Mouse (Mus musculus) forebrain, embryonic 11.5 days (tissue): ENCODE data around the gene Tmem178b. TPM values are rescaled to one million over a fixed set of nuclear protein-coding genes. Genes with fewer than 3 reads are reported as not detected.

Source experiments
- ATAC-seq: fragments of 200-750 bp; cut with Nextera tagmentation; replicated peaks from 2 replicates; pipeline ENCODE4 v1.8.0; 2017; ENCODE audit warnings: moderate TSS enrichment; ENCODE audit not compliant: low FRiP score
- DNase-seq: peaks from one replicate; pipeline ENCODE4 v3.0.0-alpha.2; 2017; ENCODE audit warnings: low spot score
- H3K27ac ChIP-seq: fragments of 300-500 bp; sonication (generic); 2 replicates; pipeline ENCODE4 v1.5.1; 2014; ENCODE audit warnings: low read depth, low read length
- H3K27me3 ChIP-seq: fragments of 300-500 bp; sonication (generic); 2 replicates; pipeline ENCODE4 v1.6.1; 2014; ENCODE audit warnings: mild to moderate bottlenecking, low read length, mixed read lengths; ENCODE audit not compliant: control insufficient read depth, insufficient read depth
- H3K36me3 ChIP-seq: fragments of 300-500 bp; sonication (generic); 2 replicates; pipeline ENCODE4 v1.6.1; 2014; ENCODE audit warnings: mild to moderate bottlenecking, low read length, moderate library complexity, mixed read lengths; ENCODE audit not compliant: control insufficient read depth, insufficient read depth
- H3K4me1 ChIP-seq: fragments of 300-500 bp; sonication (generic); replicated peaks from 2 replicates; pipeline ENCODE4 v1.6.1; 2014; ENCODE audit warnings: low read length, mixed read lengths; ENCODE audit not compliant: control insufficient read depth, insufficient read depth
- H3K4me2 ChIP-seq: fragments of 300-500 bp; sonication (generic); 2 replicates; pipeline ENCODE4 v1.6.1; 2014; ENCODE audit warnings: low read depth, mild to moderate bottlenecking, low read length, moderate library complexity, mixed read lengths; ENCODE audit not compliant: severe bottlenecking
- H3K4me3 ChIP-seq: fragments of 300-500 bp; sonication (generic); 2 replicates; pipeline ENCODE4 v1.5.1; 2014; ENCODE audit warnings: low read depth, low read length
- H3K9ac ChIP-seq: fragments of 300-500 bp; sonication (generic); 2 replicates; pipeline ENCODE4 v1.6.1; 2014; ENCODE audit warnings: low read length
- H3K9me3 ChIP-seq: fragments of 300-500 bp; sonication (generic); 2 replicates; pipeline ENCODE4 v1.6.1; 2016; ENCODE audit warnings: low read length, mixed read lengths; ENCODE audit not compliant: control insufficient read depth
- WGBS: fragments of 180-500 bp; shearing (Covaris S2); extraction: QIAGEN DNeasy Blood & Tissue Kit; methylation state at CpG from one replicate; pipeline ENCODE4 v1.1.7; 2014; 5-methylcytosine and 5-hydroxymethylcytosine counted together
- polyA plus RNA-seq: library from polyadenylated mRNA; unstranded; fragments of >200 nt; fragmentation: Nextera tagmentation; extraction: Ambion mirVana; gene quantifications from 2 replicates; pipeline ENCODE4 v1.2.1, GENCODE M21; 2014

Gene Tmem178b
- polyA plus RNA-seq, 1 experiment from 2014 or later, result 7.4 TPM

GRCm38 (mm10) chr6:40209172-40209571, 336.1 kb downstream of the Tmem178b start:
- 23% methylated on average over 2 of the region's 2 CpGs for WGBS
- H3K4me1 ChIP-seq, result no peaks in the 10 kb centered on the region
- H3K9ac ChIP-seq, result no peak overlapping the region
- no peaks in the 10 kb centered on the region for H3K36me3 ChIP-seq
- ATAC-seq (no peak), DNase-seq (no peak)
- no peak overlapping the region for H3K4me2 ChIP-seq
- H3K4me3 ChIP-seq, result no peak overlapping the region
- H3K27me3 ChIP-seq, result no peaks in the 10 kb centered on the region
- H3K9me3 ChIP-seq, result no peaks in the 10 kb centered on the region
- H3K27ac ChIP-seq, result no peak overlapping the region

DNA sequence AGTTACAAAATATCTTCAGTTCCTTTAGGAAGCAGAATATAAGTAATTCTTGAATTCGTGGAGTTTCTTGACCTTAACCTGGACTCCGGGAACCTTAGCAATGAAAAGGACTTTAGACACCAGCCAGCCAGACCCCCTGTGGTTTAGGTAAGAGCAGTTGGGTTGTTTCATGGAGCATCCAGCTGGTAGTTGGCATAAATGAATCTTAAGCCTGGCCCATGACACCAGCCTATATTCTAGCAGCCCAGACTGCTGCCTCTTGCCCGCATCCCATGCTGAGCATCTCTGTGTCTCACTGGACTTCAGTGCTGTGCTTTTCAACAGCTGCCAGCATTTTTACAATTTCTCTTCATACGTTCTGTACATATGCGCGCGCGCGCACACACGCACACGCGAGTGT, 344.1 kb downstream of the Tmem178b start:
- Histone ChIP-seq H3K9ac (no peak overlapping the region), H3K4me3 (no peak overlapping the region), H3K4me2 (no peak overlapping the region), H3K27ac (no peak overlapping the region), H3K4me1 (no peaks in the 10 kb centered on the region), H3K27me3 (no peaks in the 10 kb centered on the region), H3K36me3 (no peaks in the 10 kb centered on the region), H3K9me3 (no peaks in the 10 kb centered on the region)
- WGBS, result 94% methylated on average over 12 of the region's 12 CpGs
- ATAC-seq (no peak), DNase-seq (no peak)

GRCm38 (mm10) chr6:40217651-40218050, 344.6 kb downstream of the Tmem178b start:
- WGBS, result 88% methylated on average over 3 of the region's 3 CpGs
- Histone ChIP-seq H3K4me3 (no peak overlapping the region), H3K4me1 (no peaks in the 10 kb centered on the region)

GRCm38 (mm10) chr6:40220634-40221120, 347.6 kb downstream of the Tmem178b start:
- H3K27ac ChIP-seq, result no peak overlapping the region

More at GRCm38 (mm10) chr6:40217651-40218050, 344.6 kb downstream of the Tmem178b start:
- Histone ChIP-seq H3K9ac (no peak overlapping the region), H3K27ac (no peak overlapping the region), H3K4me2 (no peak overlapping the region), H3K27me3 (no peaks in the 10 kb centered on the region), H3K9me3 (no peaks in the 10 kb centered on the region), H3K36me3 (no peaks in the 10 kb centered on the region)
- ATAC-seq, result no peak
- DNase-seq, result no peak

DNA sequence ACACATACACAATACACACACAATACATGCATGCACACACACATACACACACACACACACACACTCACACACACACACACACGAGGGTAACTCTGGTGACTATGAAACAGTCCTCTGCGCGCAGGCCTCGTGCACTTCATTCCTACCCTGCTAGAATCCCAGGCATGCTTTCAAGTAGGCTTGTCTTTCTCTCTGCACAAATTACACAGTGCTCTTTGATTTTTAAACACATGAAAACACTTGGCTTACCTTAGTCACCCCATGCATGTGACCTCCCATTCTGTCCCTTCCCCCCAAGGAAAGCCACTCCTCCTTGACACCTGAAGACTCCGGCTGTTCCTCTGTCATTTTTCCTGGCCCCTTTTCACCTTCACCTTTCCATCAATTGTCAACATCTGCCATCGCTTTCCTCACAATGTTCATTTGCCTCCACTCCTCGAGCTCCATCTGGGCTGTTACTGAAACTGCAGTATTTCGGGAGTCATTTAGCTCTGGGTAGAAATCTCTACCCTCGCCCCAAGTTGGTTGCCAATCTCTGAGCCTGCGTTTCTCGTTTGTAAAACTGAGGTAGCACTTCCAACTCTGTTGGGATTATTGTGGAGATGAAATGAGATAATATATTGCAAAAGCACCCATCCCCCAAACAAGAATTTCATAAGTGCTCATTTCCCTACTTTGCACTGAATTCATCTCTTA, 352.7 kb downstream of the Tmem178b start:
- DNase-seq (no peak), ATAC-seq (no peak)
- Histone ChIP-seq H3K27ac (no peak overlapping the region), H3K4me2 (no peak overlapping the region), H3K4me1 (no peaks in the 10 kb centered on the region), H3K9me3 (no peaks in the 10 kb centered on the region), H3K36me3 (no peaks in the 10 kb centered on the region), H3K9ac (no peak overlapping the region), H3K4me3 (no peak overlapping the region), H3K27me3 (no peaks in the 10 kb centered on the region)
- 87% methylated on average over 11 of the region's 11 CpGs for WGBS

More at GRCm38 (mm10) chr6:40220634-40221120, 347.6 kb downstream of the Tmem178b start:
- H3K4me1 ChIP-seq, result no peaks in the 10 kb centered on the region
- no peak overlapping the region for H3K4me2 ChIP-seq
- ATAC-seq (no peak), DNase-seq (no peak)
- no peaks in the 10 kb centered on the region for H3K27me3 ChIP-seq
- H3K4me3 ChIP-seq, result no peak overlapping the region
- H3K9me3 ChIP-seq, result no peaks in the 10 kb centered on the region
- no peak overlapping the region for H3K9ac ChIP-seq
- H3K36me3 ChIP-seq, result no peaks in the 10 kb centered on the region

DNA sequence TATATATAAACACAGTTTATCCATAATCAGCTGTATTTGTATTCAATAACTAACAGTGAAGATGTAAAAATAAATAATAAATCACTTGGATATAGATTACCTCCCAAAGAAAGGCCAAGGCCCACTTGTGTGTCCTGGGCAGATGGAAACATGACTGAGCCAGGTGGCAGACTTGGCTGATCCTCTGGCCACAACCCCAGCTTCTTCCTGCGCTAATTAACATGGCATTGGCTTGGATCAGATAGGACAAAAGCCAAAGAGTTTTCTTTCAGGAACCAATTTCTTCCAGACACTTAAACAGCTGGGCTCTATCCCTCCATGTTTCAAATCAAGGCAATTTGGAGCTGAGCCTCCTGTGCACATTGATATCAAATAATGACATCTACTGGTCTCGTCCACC, 355.9 kb downstream of the Tmem178b start:
- no peak for DNase-seq
- Histone ChIP-seq H3K27ac (no peak overlapping the region), H3K4me3 (no peak overlapping the region), H3K4me2 (no peak overlapping the region), H3K36me3 (no peaks in the 10 kb centered on the region), H3K4me1 (no peaks in the 10 kb centered on the region), H3K27me3 (no peaks in the 10 kb centered on the region), H3K9me3 (no peaks in the 10 kb centered on the region), H3K9ac (no peak overlapping the region)
- WGBS, result 85% methylated on average over 2 of the region's 2 CpGs
- no peak for ATAC-seq

GRCm38 (mm10) chr6:40229985-40230384, 356.9 kb downstream of the Tmem178b start:
- ATAC-seq (no peak), DNase-seq (no peak)
- Histone ChIP-seq H3K27ac (no peak overlapping the region), H3K4me2 (no peak overlapping the region), H3K4me1 (no peaks in the 10 kb centered on the region), H3K27me3 (no peaks in the 10 kb centered on the region), H3K9ac (no peak overlapping the region), H3K4me3 (no peak overlapping the region), H3K9me3 (no peaks in the 10 kb centered on the region), H3K36me3 (no peaks in the 10 kb centered on the region)
- WGBS, result 90% methylated on average over 9 of the region's 9 CpGs

DNA sequence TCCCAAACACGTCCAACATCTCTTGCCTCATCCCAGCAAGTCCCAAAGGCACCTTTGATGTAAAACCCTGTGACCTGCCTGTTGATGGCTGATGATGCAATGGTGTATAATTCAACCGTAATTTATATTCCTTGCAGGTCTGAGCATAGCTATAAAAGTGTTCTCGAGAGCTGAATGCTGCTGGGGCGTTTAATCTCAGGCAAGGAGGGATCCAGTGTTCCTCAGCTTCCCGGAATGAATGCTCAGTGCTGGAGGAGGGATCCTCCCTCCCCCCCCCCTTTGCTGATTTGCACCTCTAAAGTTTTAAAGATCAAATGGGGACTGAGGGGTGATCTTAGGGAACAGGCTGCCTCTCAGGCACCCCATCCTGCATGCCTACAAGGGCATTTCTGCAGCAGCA, 361.0 kb downstream of the Tmem178b start:
- no peak for ATAC-seq
- DNase-seq, result no peak
- H3K36me3 ChIP-seq, result no peaks in the 10 kb centered on the region
- no peaks in the 10 kb centered on the region for H3K4me1 ChIP-seq
- no peak overlapping the region for H3K27ac ChIP-seq
- no peak overlapping the region for H3K9ac ChIP-seq
- H3K9me3 ChIP-seq, result no peaks in the 10 kb centered on the region
- H3K27me3 ChIP-seq, result no peaks in the 10 kb centered on the region
- no peak overlapping the region for H3K4me2 ChIP-seq
- no peak overlapping the region for H3K4me3 ChIP-seq
- WGBS, result 49% methylated on average over 5 of the region's 5 CpGs
